Mouse (Mus musculus) brain, embryonic 14.5 days (tissue): ENCODE results near the gene Ddc.

Source experiments
- CTCF ChIP-seq: fragments of 200-500 bp; IDR thresholded peaks from 2 replicates; pipeline ENCODE4 v1.5.1; 2012; ENCODE audit warnings: inconsistent platforms, mild to moderate bottlenecking, moderate library complexity, borderline replicate concordance; ENCODE audit not compliant: insufficient read depth, insufficient read length; ENCODE audit errors: extremely low read depth
- POLR2A ChIP-seq: fragments of 200-500 bp; IDR thresholded peaks from 2 replicates; pipeline ENCODE4 v1.6.1; 2012; ENCODE audit warnings: mild to moderate bottlenecking, inconsistent platforms, borderline replicate concordance; ENCODE audit not compliant: poor library complexity, insufficient read depth, insufficient read length, severe bottlenecking; ENCODE audit errors: extremely low read depth

DNA sequence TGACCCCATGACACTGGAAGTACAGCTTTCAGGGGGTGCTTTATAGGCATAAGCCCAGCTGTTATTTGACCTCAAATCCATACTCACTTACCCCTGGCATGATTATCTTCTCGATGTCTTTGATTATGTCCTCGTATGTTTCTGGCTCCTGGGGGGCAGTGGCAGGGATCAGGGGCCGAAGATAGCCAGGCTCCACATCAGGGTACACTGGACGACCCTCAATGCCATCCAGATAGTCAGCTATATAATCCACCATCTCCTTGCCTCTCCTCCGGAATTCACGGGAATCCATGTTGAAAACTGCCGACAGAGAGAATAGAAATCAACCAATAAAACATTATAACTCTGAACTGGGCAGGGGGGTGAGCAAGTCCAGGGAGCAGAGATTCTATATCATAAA lies 17.6 kb downstream of the Ddc start:
- no peak for TF ChIP-seq CTCF
- no peak for TF ChIP-seq POLR2A
